Mouse (Mus musculus) activated CD4-positive, CD25-positive, alpha-beta regulatory T cell, adult 9 weeks (primary cell): Measurements from ENCODE around the gene Xab2. TPM values are rescaled to one million over a fixed set of nuclear protein-coding genes. Genes with fewer than 3 reads are reported as not detected.

ENCODE experiments used
- polyA plus RNA-seq: library from polyadenylated mRNA; unstranded; fragments of 100-300 nt; shearing (Covaris generic); gene quantifications from one replicate; pipeline ENCODE4 v1.2.1, GENCODE M21; 2017

Xab2 gene
- 119 TPM for polyA plus RNA-seq

GRCm38 (mm10) chr8:3621199-3621970 lies at the start of gene Xab2, which contains the start of gene Pet100:
Xab2 (minus strand) TSS chr8:3621316.
Pet100 (plus strand) TSS chr8:3621548.

GRCm38 (mm10) chr8:3665507-3665906 lies 44.4 kb upstream of the Xab2 start, which contains the start of gene Mcemp1:
Mcemp1 (plus strand) TSS chr8:3665754.

DNA sequence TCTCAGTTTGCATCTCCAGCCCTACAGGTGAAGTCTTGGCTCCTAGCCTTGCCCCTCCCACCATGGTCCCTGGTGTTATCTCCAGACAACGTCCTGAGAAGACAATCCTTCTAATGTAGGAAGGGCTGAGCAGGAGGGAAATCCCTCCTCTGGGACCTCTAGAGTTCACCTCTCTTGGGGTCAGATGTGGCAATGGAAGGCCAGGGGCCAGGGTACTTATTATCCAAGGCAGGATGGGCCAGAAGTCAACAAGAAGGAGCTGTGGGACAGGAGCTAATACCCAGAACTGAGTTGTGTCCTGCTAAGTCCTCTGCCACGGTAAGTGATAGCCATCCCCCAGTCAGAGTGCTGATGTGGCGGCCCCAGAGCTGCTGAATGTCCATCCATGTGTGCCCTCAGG lies 34.4 kb upstream of the Xab2 start, which contains the start of gene Retn:
Gene Retn (plus strand): TSS at position 245 of the 400 bp plus-strand sequence.

DNA sequence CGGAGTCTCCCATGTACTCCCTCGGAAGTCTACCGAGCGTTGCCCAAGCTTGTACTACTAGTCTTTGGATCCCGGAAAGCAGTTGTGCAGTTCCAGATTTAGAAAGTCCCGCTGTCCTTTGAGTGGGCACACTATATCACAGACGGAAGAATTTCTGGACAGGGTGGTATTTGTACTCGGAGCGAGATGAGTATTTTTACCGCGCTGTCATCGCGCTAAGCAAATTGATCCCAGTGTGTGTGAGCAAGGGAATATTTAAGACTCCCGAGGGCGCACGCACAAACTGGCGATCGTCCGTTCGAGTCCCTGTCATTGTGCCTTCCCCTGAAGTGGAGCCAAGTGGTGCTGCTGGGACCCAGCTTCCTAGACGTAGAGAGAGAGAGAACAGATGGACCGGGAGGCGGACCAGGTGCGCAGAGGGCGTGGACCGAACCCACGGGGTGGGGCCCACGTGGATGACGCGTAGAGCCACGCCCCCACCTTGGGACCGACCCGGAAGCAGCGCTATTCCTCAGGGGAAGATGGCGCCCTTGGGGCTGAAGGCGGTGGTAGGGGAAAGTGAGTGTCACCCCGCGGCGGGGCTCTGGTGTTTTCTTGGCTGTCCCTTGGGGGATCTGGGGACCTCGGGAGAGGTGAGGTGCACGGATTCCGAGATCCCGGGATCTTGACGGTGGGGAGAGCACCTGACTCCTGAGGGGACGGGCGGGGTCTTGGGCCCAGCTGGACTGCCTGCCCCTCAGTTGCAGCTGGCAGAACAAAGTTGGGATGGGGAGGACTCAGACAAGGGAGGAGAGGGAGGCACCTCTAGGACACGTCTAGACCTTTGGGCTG lies 9.7 kb upstream of the Xab2 start, which contains the start of gene Stxbp2:
Gene Stxbp2 (plus strand): TSS at position 309 of the 831 bp plus-strand sequence.

GRCm38 (mm10) chr8:3625445-3625844 lies 4.3 kb upstream of the Xab2 start, which contains the start of gene Pcp2:
Pcp2 (minus strand) TSS chr8:3625545.

GRCm38 (mm10) chr8:3586993-3587390 lies 34.1 kb downstream of the Xab2 start, which contains the start of gene Camsap3:
Camsap3 (plus strand) TSS chr8:3587293.

GRCm38 (mm10) chr8:3567641-3568371 lies 53.3 kb downstream of the Xab2 start, which contains the start of gene C330021F23Rik:
C330021F23Rik (plus strand) TSS chr8:3567990.

Other genes with a start within 250 kb of the Xab2 start
- 51.8 TPM for gene Arhgef18, start 228.3 kb downstream of the Xab2 start, polyA plus RNA-seq
- 5.8 TPM for gene Pex11g, start 153.6 kb downstream of the Xab2 start, polyA plus RNA-seq
- not detected for gene Tex45, start 150.5 kb downstream of the Xab2 start, polyA plus RNA-seq
- 3.2 TPM for gene Zfp358, start 128.2 kb downstream of the Xab2 start, polyA plus RNA-seq
- gene Mcoln1, start 120.9 kb downstream of the Xab2 start, polyA plus RNA-seq = 31.9 TPM
- gene Pnpla6, start 105.9 kb downstream of the Xab2 start, polyA plus RNA-seq = 65.1 TPM
- gene C330021F23Rik, start 53.3 kb downstream of the Xab2 start, polyA plus RNA-seq = not detected
- not detected for gene Camsap3, start 34.0 kb downstream of the Xab2 start, polyA plus RNA-seq
- 134 TPM for gene Pet100, start 232 bp upstream of the Xab2 start, polyA plus RNA-seq
- gene Pcp2, start 4.2 kb upstream of the Xab2 start, polyA plus RNA-seq = 0.40 TPM
- 238 TPM for gene Stxbp2, start 9.6 kb upstream of the Xab2 start, polyA plus RNA-seq
- gene Retn, start 34.5 kb upstream of the Xab2 start, polyA plus RNA-seq = not detected
- not detected for gene Mcemp1, start 44.4 kb upstream of the Xab2 start, polyA plus RNA-seq
- gene Fcor, start 51.0 kb upstream of the Xab2 start, polyA plus RNA-seq = not detected
- 39.1 TPM for gene Trappc5, start 55.0 kb upstream of the Xab2 start, polyA plus RNA-seq
- 0.37 TPM for gene Fcer2a, start 72.9 kb upstream of the Xab2 start, polyA plus RNA-seq
- gene Clec4g, start 99.3 kb upstream of the Xab2 start, polyA plus RNA-seq = not detected
- gene Cd209a, start 127.7 kb upstream of the Xab2 start, polyA plus RNA-seq = not detected
- not detected for gene Cd209e, start 233.0 kb upstream of the Xab2 start, polyA plus RNA-seq